Mouse (Mus musculus): ENCODE results near the gene Rin3. TPM values are rescaled to one million over a fixed set of nuclear protein-coding genes. Genes with fewer than 3 reads are reported as not detected.

The Rin3 gene
- polyA plus RNA-seq, 1 experiment from 2014 or later = 6.1 TPM

- DNase-seq (ENCODE audit: low spot score) = no peak
- H3K36me3 ChIP-seq (ENCODE audit: control insufficient read depth, insufficient read depth, low read length) = no peaks in the 10 kb centered on the region
- no peak overlapping the region for H3K27ac ChIP-seq (ENCODE audit: low read depth, low read length)
- H3K9me3 ChIP-seq (ENCODE audit: control insufficient read depth, low read length) = no peaks in the 10 kb centered on the region
- no peak overlapping the region for H3K4me3 ChIP-seq (ENCODE audit: low read depth, low read length)
- no peaks in the 10 kb centered on the region for H3K27me3 ChIP-seq (ENCODE audit: control insufficient read depth, insufficient read depth, low read length)
- H3K9ac ChIP-seq (ENCODE audit: low read length) = no peak overlapping the region
- no peaks in the 10 kb centered on the region for H3K4me1 ChIP-seq (replicated peaks; ENCODE audit: control insufficient read depth, insufficient read depth, low read length)
- WGBS = 52% methylated on average over 7 of the region's 7 CpGs
- ATAC-seq (replicated peaks; ENCODE audit: low FRiP score) = no peak
- H3K4me2 ChIP-seq (ENCODE audit: low read depth, low read length, severe bottlenecking) = no peak overlapping the region
Observed at GRCm38 (mm10) chr12:102416391-102416837, 133.6 kb downstream of the Rin3 start.

- 74% methylated on average over 7 of the region's 7 CpGs for WGBS
- no peak for ATAC-seq (replicated peaks; ENCODE audit: low FRiP score)
- Histone ChIP-seq H3K4me1 (replicated peaks; ENCODE audit: control insufficient read depth, insufficient read depth, low read length) (no peaks in the 10 kb centered on the region), H3K27me3 (ENCODE audit: control insufficient read depth, insufficient read depth, low read length) (no peaks in the 10 kb centered on the region), H3K9ac (ENCODE audit: low read length) (no peak overlapping the region), H3K27ac (ENCODE audit: low read depth, low read length) (no peak overlapping the region), H3K9me3 (ENCODE audit: control insufficient read depth, low read length) (no peaks in the 10 kb centered on the region), H3K4me3 (ENCODE audit: low read depth, low read length) (no peak overlapping the region), H3K4me2 (ENCODE audit: low read depth, low read length, severe bottlenecking) (no peak overlapping the region), H3K36me3 (ENCODE audit: control insufficient read depth, insufficient read depth, low read length) (no peaks in the 10 kb centered on the region)
- no peak for DNase-seq (ENCODE audit: low spot score)
Observed at GRCm38 (mm10) chr12:102416955-102417510, 134.2 kb downstream of the Rin3 start.

GRCm38 (mm10) chr12:102417701-102418100 is 134.9 kb downstream of the Rin3 start:
- H3K27ac ChIP-seq (ENCODE audit: low read depth, low read length) = no peak overlapping the region
- H3K4me3 ChIP-seq (ENCODE audit: low read depth, low read length) = no peak overlapping the region
- no peak overlapping the region for H3K9ac ChIP-seq (ENCODE audit: low read length)
- ATAC-seq (replicated peaks; ENCODE audit: low FRiP score) (no peak), DNase-seq (ENCODE audit: low spot score) (no peak)
- H3K4me2 ChIP-seq (ENCODE audit: low read depth, low read length, severe bottlenecking) = no peak overlapping the region
- H3K4me1 ChIP-seq (replicated peaks; ENCODE audit: control insufficient read depth, insufficient read depth, low read length) = no peaks in the 10 kb centered on the region
- H3K27me3 ChIP-seq (ENCODE audit: control insufficient read depth, insufficient read depth, low read length) = no peaks in the 10 kb centered on the region
- 94% methylated on average over 6 of the region's 6 CpGs for WGBS
- H3K36me3 ChIP-seq (ENCODE audit: control insufficient read depth, insufficient read depth, low read length) = no peaks in the 10 kb centered on the region
- H3K9me3 ChIP-seq (ENCODE audit: control insufficient read depth, low read length) = no peaks in the 10 kb centered on the region

GRCm38 (mm10) chr12:102419544-102419943 is 136.7 kb downstream of the Rin3 start:
- ATAC-seq (replicated peaks; ENCODE audit: low FRiP score) = no peak
- Histone ChIP-seq H3K27me3 (ENCODE audit: control insufficient read depth, insufficient read depth, low read length) (no peaks in the 10 kb centered on the region), H3K4me1 (replicated peaks; ENCODE audit: control insufficient read depth, insufficient read depth, low read length) (no peaks in the 10 kb centered on the region), H3K9ac (ENCODE audit: low read length) (no peak overlapping the region), H3K36me3 (ENCODE audit: control insufficient read depth, insufficient read depth, low read length) (no peaks in the 10 kb centered on the region), H3K4me2 (ENCODE audit: low read depth, low read length, severe bottlenecking) (no peak overlapping the region), H3K9me3 (ENCODE audit: control insufficient read depth, low read length) (no peaks in the 10 kb centered on the region), H3K27ac (ENCODE audit: low read depth, low read length) (no peak overlapping the region), H3K4me3 (ENCODE audit: low read depth, low read length) (no peak overlapping the region)
- DNase-seq (ENCODE audit: low spot score) = no peak
- WGBS = 61% methylated on average over 3 of the region's 3 CpGs

- ATAC-seq (replicated peaks; ENCODE audit: low FRiP score) = no peak
Observed at GRCm38 (mm10) chr12:102420168-102420890, 137.5 kb downstream of the Rin3 start.

GRCm38 (mm10) chr12:102422065-102422464 is 139.2 kb downstream of the Rin3 start:
- H3K4me1 ChIP-seq (replicated peaks; ENCODE audit: control insufficient read depth, insufficient read depth, low read length) = no peaks in the 10 kb centered on the region
- ATAC-seq (replicated peaks; ENCODE audit: low FRiP score) (no peak), DNase-seq (ENCODE audit: low spot score) (no peak)
- H3K27ac ChIP-seq (ENCODE audit: low read depth, low read length) = no peak overlapping the region
- H3K4me2 ChIP-seq (ENCODE audit: low read depth, low read length, severe bottlenecking) = no peak overlapping the region
- H3K4me3 ChIP-seq (ENCODE audit: low read depth, low read length) = no peak overlapping the region
- WGBS = 91% methylated on average over 6 of the region's 6 CpGs
- no peaks in the 10 kb centered on the region for H3K9me3 ChIP-seq (ENCODE audit: control insufficient read depth, low read length)
- no peaks in the 10 kb centered on the region for H3K27me3 ChIP-seq (ENCODE audit: control insufficient read depth, insufficient read depth, low read length)
- no peaks in the 10 kb centered on the region for H3K36me3 ChIP-seq (ENCODE audit: control insufficient read depth, insufficient read depth, low read length)
- H3K9ac ChIP-seq (ENCODE audit: low read length) = no peak overlapping the region

More at GRCm38 (mm10) chr12:102420168-102420890, 137.5 kb downstream of the Rin3 start:
- no peaks in the 10 kb centered on the region for H3K4me1 ChIP-seq (replicated peaks; ENCODE audit: control insufficient read depth, insufficient read depth, low read length)
- no peak overlapping the region for H3K27ac ChIP-seq (ENCODE audit: low read depth, low read length)
- no peaks in the 10 kb centered on the region for H3K9me3 ChIP-seq (ENCODE audit: control insufficient read depth, low read length)
- H3K9ac ChIP-seq (ENCODE audit: low read length) = no peak overlapping the region
- 94% methylated on average over 10 of the region's 10 CpGs for WGBS
- no peaks in the 10 kb centered on the region for H3K36me3 ChIP-seq (ENCODE audit: control insufficient read depth, insufficient read depth, low read length)
- H3K27me3 ChIP-seq (ENCODE audit: control insufficient read depth, insufficient read depth, low read length) = no peaks in the 10 kb centered on the region
- no peak overlapping the region for H3K4me3 ChIP-seq (ENCODE audit: low read depth, low read length)
- H3K4me2 ChIP-seq (ENCODE audit: low read depth, low read length, severe bottlenecking) = no peak overlapping the region
- no peak for DNase-seq (ENCODE audit: low spot score)

- DNase-seq (ENCODE audit: low spot score) = no peak
- Histone ChIP-seq H3K36me3 (ENCODE audit: control insufficient read depth, insufficient read depth, low read length) (no peaks in the 10 kb centered on the region), H3K9me3 (ENCODE audit: control insufficient read depth, low read length) (no peaks in the 10 kb centered on the region), H3K4me3 (ENCODE audit: low read depth, low read length) (no peak overlapping the region), H3K27ac (ENCODE audit: low read depth, low read length) (no peak overlapping the region), H3K27me3 (ENCODE audit: control insufficient read depth, insufficient read depth, low read length) (no peaks in the 10 kb centered on the region), H3K4me2 (ENCODE audit: low read depth, low read length, severe bottlenecking) (no peak overlapping the region), H3K9ac (ENCODE audit: low read length) (no peak overlapping the region), H3K4me1 (replicated peaks; ENCODE audit: control insufficient read depth, insufficient read depth, low read length) (no peaks in the 10 kb centered on the region)
- ATAC-seq (replicated peaks; ENCODE audit: low FRiP score) = no peak
- 91% methylated on average over 11 of the region's 11 CpGs for WGBS
Observed at GRCm38 (mm10) chr12:102422623-102423320, 139.9 kb downstream of the Rin3 start.

GRCm38 (mm10) chr12:102423625-102424024 is 140.8 kb downstream of the Rin3 start:
- WGBS = 93% methylated on average over 8 of the region's 8 CpGs
- no peaks in the 10 kb centered on the region for H3K27me3 ChIP-seq (ENCODE audit: control insufficient read depth, insufficient read depth, low read length)
- H3K9ac ChIP-seq (ENCODE audit: low read length) = no peak overlapping the region
- no peak overlapping the region for H3K4me2 ChIP-seq (ENCODE audit: low read depth, low read length, severe bottlenecking)
- DNase-seq (ENCODE audit: low spot score) (no peak), ATAC-seq (replicated peaks; ENCODE audit: low FRiP score) (no peak)
- no peak overlapping the region for H3K4me3 ChIP-seq (ENCODE audit: low read depth, low read length)
- no peak overlapping the region for H3K27ac ChIP-seq (ENCODE audit: low read depth, low read length)
- H3K36me3 ChIP-seq (ENCODE audit: control insufficient read depth, insufficient read depth, low read length) = no peaks in the 10 kb centered on the region
- H3K9me3 ChIP-seq (ENCODE audit: control insufficient read depth, low read length) = no peaks in the 10 kb centered on the region
- no peaks in the 10 kb centered on the region for H3K4me1 ChIP-seq (replicated peaks; ENCODE audit: control insufficient read depth, insufficient read depth, low read length)
